Mouse (Mus musculus) ovary, postnatal 10 days (tissue): ENCODE data around the gene Kcnj11.

Source experiments
- DNase-seq: peaks from one replicate; pipeline ENCODE4 v3.0.0; 2022; ENCODE audit warnings: low spot score

Kcnj11 gene

DNA sequence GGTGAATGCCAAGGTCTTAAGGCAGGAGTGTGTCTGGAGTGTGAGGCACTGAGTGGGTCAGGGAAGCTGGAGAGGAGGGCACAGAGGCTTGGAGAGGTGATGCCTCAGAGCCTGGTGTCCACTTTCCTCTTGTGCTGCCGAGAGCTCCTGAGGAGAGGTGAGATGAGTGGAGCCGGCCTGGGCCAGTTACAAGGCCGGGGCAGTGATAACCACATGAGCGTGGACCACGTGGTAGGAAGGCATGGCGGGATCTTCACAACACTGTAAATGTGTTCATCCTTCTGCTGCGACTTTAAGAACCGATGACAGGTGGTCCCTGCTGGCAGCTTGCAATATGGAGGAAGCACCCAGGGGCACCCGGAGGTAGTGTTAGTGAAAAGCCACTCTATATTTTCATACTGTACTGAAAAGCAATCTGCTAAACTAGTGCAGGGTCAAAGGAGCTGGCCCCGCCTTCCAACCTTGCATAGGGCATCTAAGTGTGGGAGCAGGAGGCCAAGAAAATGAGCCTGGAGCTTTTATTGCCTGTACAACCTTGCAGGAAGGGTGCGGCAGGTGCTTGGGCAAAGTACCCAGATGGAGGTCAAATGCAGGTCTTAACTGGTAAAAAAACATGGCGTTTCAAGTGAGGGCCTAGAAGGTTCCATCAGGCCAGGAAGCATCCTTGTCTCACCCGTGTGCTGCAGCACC is 52.5 kb downstream of the Kcnj11 start:
- no peak for DNase-seq

GRCm38 (mm10) chr7:46045882-46046281 is 54.7 kb downstream of the Kcnj11 start:
- DNase-seq, result no peak

- DNase-seq, result no peak
These were observed 56.5 kb downstream of the Kcnj11 start for GRCm38 (mm10) chr7:46044106-46044505.
